In genomic region chr13:69517445-69517844, GRCm38 (mm10) we compare ENCODE assay signal across 16 mouse cellular contexts. TPM values are rescaled to one million over a fixed set of nuclear protein-coding genes. Genes with fewer than 3 reads are reported as not detected.
DNase-seq lines count a peak whose midpoint lies in the region; ATAC-seq lines count a peak whose summit lies in the region.
"Had no signal": no experiment of that assay in that cellular context is flagged by ENCODE, and none has a peak within 500 bp of the region (broad histone marks: within the 10 kb centered on the region; RNA-seq: fewer than 3 reads in every experiment).

No protein-coding gene starts in this region.

- peaks cover 8% of the 10 kb centered on the region for H3K36me3 ChIP-seq in lung, embryonic 15.5 days

- 45% methylated on average over 6 of the region's 6 CpGs for WGBS in lung, embryonic 15.5 days

- peaks cover 15% of the 10 kb centered on the region for H3K4me1 ChIP-seq in lung, embryonic 15.5 days

- H3K4me3 ChIP-seq in lung, embryonic 15.5 days = no peak overlapping the region
- H3K4me3 ChIP-seq: forebrain, embryonic 13.5 days; heart, embryonic 15.5 days; midbrain, embryonic 10.5 days; neural tube, embryonic 13.5 days had no signal

- no peak overlapping the region for H3K9ac ChIP-seq in lung, embryonic 15.5 days
- H3K9ac ChIP-seq: forebrain, embryonic 13.5 days; heart, embryonic 15.5 days; hindbrain, embryonic 14.5 days; neural tube, embryonic 13.5 days had no signal

- 0 out of 2 replicates have a peak, but pooled peaks have one; percentile 31 for ATAC-seq in lung, embryonic 15.5 days (ENCODE audit: borderline replicate concordance, extremely low read depth, low FRiP score, low TSS enrichment)
- ATAC-seq: forebrain, embryonic 13.5 days had no signal

- H3K27ac ChIP-seq in lung, embryonic 15.5 days = no peak overlapping the region
- H3K27ac ChIP-seq: forebrain, embryonic 13.5 days; heart, embryonic 15.5 days; hindbrain, embryonic 14.5 days; midbrain, embryonic 10.5 days; neural tube, embryonic 13.5 days had no signal

- no peak overlapping the region for H3K4me2 ChIP-seq in lung, embryonic 15.5 days
- H3K4me2 ChIP-seq: forebrain, embryonic 13.5 days; heart, embryonic 15.5 days; hindbrain, embryonic 14.5 days; neural tube, embryonic 13.5 days had no signal

- peak; percentile 41 for DNase-seq in adrenal gland, postnatal 14 days
- no peak for DNase-seq in adrenal gland, postnatal 25 days
- DNase-seq in kidney, adult 11 months = peak; percentile 31
- DNase-seq in kidney, postnatal 4 days = no peak
- peak; percentile 32 for DNase-seq in adipocyte (ENCODE audit: low spot score)
- DNase-seq in layer of hippocampus, postnatal 10 days (ENCODE audit: low spot score in 2 of 2) = no peak
- no peak for DNase-seq in embryo, embryonic 11 days
- DNase-seq: heart, adult 11 months; right cerebral cortex, postnatal 4 days; thymus, adult 2 months had no signal

- no peaks in the 10 kb centered on the region for H3K27me3 ChIP-seq in lung, embryonic 15.5 days
- H3K27me3 ChIP-seq: forebrain, embryonic 13.5 days; heart, embryonic 15.5 days; neural tube, embryonic 13.5 days had no signal

- H3K9me3 ChIP-seq in lung, embryonic 15.5 days = no peaks in the 10 kb centered on the region
- H3K9me3 ChIP-seq: forebrain, embryonic 13.5 days; heart, embryonic 15.5 days; midbrain, embryonic 10.5 days; neural tube, embryonic 13.5 days had no signal

RNA-seq across cellular contexts. Expression of gene Nsun2, which starts 16.1 kb away (rescaled TPM):
- 87.3 and 89.0 TPM in 2 replicates for total RNA-seq in adrenal gland, postnatal 14 days (2021)
- total RNA-seq in adrenal gland, postnatal 25 days (2021) = 84.4 and 102 TPM in 2 replicates
- polyA plus RNA-seq in lung, embryonic 15.5 days (2015; fragmentation: Nextera tagmentation; extraction: Ambion mirVana) = 112 and 113 TPM in 2 replicates
- total RNA-seq in layer of hippocampus, postnatal 10 days (2021) = 10 to 100 TPM; 74.5 to 84.5 TPM

RNA-seq across cellular contexts. Expression of gene Tent4a, which starts 17.0 kb away (rescaled TPM):
- total RNA-seq in adrenal gland, postnatal 14 days (2021) = 21.1 and 21.6 TPM in 2 replicates
- total RNA-seq in adrenal gland, postnatal 25 days (2021) = 23.4 and 25.4 TPM in 2 replicates
- polyA plus RNA-seq in lung, embryonic 15.5 days (2015; fragmentation: Nextera tagmentation; extraction: Ambion mirVana) = 5.3 and 5.7 TPM in 2 replicates
- total RNA-seq in layer of hippocampus, postnatal 10 days (2021) = 10 to 100 TPM; 40.9 to 41.7 TPM

Comparison
In these comparisons a context has a peak if more than half of its experiments do, and no peak if none do; other contexts are left out.
1. DNase-seq: peak in adrenal gland, postnatal 14 days (single experiment), kidney, adult 11 months (single experiment) and adipocyte (single experiment); none in adrenal gland, postnatal 25 days (single experiment), kidney, postnatal 4 days (0 of 2), layer of hippocampus, postnatal 10 days (0 of 2) and embryo, embryonic 11 days (single experiment).